Mouse (Mus musculus): ENCODE data around the gene Fam183b. TPM values are rescaled to one million over a fixed set of nuclear protein-coding genes. Genes with fewer than 3 reads are reported as not detected.
"Not testable (repeated sequence)": the region's sequence is repeated elsewhere in the genome, so short reads cannot be mapped to it uniquely, and the experiment has no call there.

Fam183b gene
- 1.5 and 1.6 TPM in 2 replicates for polyA plus RNA-seq (2012; rRNA removed)

DNA sequence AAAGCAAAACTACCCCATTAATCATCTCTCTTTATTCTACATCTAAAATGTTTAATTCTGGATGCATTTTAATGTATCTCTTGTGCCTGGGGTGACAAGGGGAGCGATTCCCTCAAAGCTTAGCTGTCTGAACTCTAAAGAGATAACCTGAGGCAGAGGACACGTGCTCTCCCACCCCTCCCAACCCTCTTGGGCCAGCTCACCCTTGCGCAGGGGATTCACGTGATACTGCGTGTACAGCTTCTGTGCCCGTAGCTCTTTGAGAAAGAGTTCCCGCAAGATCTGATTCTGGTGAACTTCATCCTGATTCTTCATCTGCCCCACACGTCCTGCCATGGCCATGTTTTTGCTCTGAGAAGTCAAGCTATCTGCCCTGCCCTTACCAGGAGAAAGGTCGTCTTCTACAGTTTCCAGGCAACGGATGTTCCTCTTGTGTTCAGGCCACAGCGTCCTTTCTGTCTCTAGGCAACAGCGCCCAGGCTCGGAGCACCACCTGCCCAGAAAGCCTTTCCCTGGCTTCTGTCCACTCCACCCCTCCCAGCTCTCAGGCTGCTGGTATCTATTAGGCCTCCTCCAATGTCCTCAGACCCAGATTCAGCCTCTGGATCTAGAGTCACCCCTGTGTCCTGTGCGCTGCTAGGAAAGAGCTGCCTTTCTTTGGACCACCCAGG lies at the start of gene Fam183b:
Gene Fam183b, minus strand, starts transcription at position 403 of the 671 bp plus-strand sequence.
- Histone ChIP-seq H3K4me3 (replicated peaks; ENCODE audit: insufficient read depth, low read depth, low read length) (no peak within 1 kb of the TSS), H3K4me1 (ENCODE audit: control insufficient read depth, insufficient read depth, low read length) (no peaks in the 10 kb centered on the region), H3K27ac (ENCODE audit: insufficient read depth, low read length) (no peak within 1 kb of the TSS), H3K27me3 (ENCODE audit: control insufficient read depth, insufficient read depth, low read length) (no peaks in the 10 kb centered on the region)
- DNase-seq, result peak; percentile 13 to 22
- TF ChIP-seq CTCF (IDR thresholded peaks at IDR 0.05; ENCODE audit: borderline replicate concordance, insufficient read depth, low read depth, low read length) (no peak), POLR2A (IDR thresholded peaks at IDR 0.05; ENCODE audit: borderline replicate concordance, insufficient read depth, low read length) (no peak)
- 18% methylated on average over 14 of the region's 14 CpGs for whole genome bisulfite sequencing

DNA sequence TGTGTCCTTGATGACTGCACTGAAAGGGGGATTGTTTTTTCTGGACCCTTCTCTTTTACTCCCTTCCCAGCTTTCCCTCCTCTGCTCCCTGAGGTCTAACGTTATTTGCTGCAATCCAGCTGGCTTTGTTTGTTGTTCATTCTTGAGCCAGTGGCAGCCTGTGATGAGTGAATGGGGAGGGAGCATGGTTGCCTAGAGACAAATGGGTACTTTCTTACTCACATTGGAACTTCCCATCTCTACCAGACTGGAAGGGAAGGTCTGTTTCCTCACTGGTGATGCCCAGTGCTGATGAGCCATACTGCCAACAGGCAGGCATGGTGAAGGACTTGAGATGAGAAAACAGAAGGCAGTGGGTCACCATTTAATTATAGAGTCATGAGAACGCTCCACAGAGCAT lies 48.0 kb upstream of the Fam183b start:
- no peak for TF ChIP-seq POLR2A (IDR thresholded peaks at IDR 0.05; ENCODE audit: borderline replicate concordance, insufficient read depth, low read length)
- TF ChIP-seq CTCF (IDR thresholded peaks at IDR 0.05; ENCODE audit: borderline replicate concordance, insufficient read depth, low read depth, low read length), result no peak
- Histone ChIP-seq H3K4me1 (ENCODE audit: control insufficient read depth, insufficient read depth, low read length) (peaks cover 2% of the 10 kb centered on the region; the same call in 1 of the 2 replicates), H3K27ac (ENCODE audit: insufficient read depth, low read length) (no peak overlapping the region), H3K27me3 (ENCODE audit: control insufficient read depth, insufficient read depth, low read length) (no peaks in the 10 kb centered on the region), H3K4me3 (replicated peaks; ENCODE audit: insufficient read depth, low read depth, low read length) (no peak overlapping the region)
- no peak for DNase-seq
- WGBS, result 52% methylated on average over 2 of the region's 2 CpGs

DNA sequence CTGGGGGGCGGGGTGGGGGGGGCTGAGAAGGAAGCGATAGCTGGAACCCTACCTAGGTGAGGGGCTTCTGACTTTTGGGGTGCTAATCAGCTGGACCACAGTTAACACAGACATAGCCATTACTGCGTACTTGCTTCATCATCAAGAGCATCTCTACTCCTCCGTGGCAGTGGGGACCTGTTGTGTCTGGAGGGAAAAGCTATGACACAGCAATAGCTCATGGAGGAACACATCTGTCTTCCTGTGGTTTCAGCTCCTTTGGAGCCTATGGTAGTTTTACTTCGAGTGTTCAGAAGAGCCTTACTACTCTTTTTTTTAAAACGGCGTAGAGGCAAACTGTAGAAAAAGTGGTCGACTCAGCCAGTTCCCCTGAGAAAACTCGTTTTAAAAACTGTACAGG lies 45.9 kb upstream of the Fam183b start:
- Histone ChIP-seq H3K27me3 (ENCODE audit: control insufficient read depth, insufficient read depth, low read length) (no peaks in the 10 kb centered on the region), H3K4me3 (replicated peaks; ENCODE audit: insufficient read depth, low read depth, low read length) (peak overlapping the region; percentile 94), H3K4me1 (ENCODE audit: control insufficient read depth, insufficient read depth, low read length) (peaks cover 2% of the 10 kb centered on the region; the same call in 1 of the 2 replicates), H3K27ac (ENCODE audit: insufficient read depth, low read length) (no peak overlapping the region)
- peak in 1 of 2 experiments; percentile 15 for DNase-seq
- 38% methylated on average over 9 of the region's 9 CpGs for WGBS
- TF ChIP-seq POLR2A (IDR thresholded peaks at IDR 0.05; ENCODE audit: borderline replicate concordance, insufficient read depth, low read length) (no peak), CTCF (IDR thresholded peaks at IDR 0.05; ENCODE audit: borderline replicate concordance, insufficient read depth, low read depth, low read length) (no peak)

DNA sequence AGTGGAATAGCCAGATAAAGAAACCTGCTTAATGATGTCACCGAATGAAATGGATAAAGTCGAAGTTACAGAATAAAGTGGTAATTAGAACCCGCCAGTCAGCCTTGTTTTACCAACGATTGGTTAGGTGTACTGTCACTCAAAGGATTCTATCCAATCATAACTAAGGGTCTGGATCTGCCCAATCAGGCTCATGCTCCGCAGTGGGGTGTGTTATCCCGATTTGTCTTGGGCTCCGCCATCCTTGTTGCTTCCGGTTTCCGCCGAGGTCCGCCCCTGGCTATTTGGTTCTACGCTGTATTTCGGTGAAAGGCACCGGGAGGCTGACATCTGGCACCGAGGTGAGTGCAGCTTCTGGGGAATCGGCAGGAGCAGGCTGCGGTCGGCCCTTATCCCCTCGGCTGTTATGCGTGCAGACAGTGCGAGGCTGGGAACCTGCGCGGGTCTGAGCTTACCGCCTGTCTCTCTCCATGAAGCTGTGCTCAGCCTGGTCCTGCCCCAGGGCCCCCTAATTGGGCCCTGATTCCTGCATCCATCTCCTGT lies 45.2 kb upstream of the Fam183b start, which contains the start of gene Gm12258:
Gene Gm12258, plus strand, starts transcription at position 240 of the 543 bp plus-strand sequence.
- under 1% methylated on average over 24 of the region's 24 CpGs for WGBS

DNA sequence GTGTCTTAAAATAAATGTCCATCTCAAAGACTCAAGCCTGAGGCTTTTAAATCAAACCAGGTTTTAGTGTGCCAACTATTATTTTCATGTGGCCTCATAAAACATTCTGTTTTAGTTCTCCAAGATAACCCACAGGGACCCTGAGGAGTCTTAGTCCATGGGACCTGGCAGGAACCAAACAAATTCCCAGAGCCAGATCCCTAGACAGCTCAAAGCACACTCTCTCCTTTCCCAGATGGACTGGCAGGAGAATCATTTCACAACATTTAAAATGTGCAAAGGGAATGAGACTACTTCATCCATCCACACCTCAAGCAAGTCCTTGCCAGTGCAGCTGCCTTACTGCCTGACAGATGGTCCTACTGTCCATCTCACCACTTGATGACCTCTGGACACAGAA lies 37.2 kb upstream of the Fam183b start, which contains the start of gene Olfr311:
Gene Olfr311, plus strand, starts transcription at position 301 of the 400 bp plus-strand sequence.
- not testable (repeated sequence) for H3K4me3 ChIP-seq (replicated peaks; ENCODE audit: insufficient read depth, low read depth, low read length); H3K4me1 ChIP-seq (ENCODE audit: control insufficient read depth, insufficient read depth, low read length); H3K27ac ChIP-seq (ENCODE audit: insufficient read depth, low read length); DNase-seq; H3K27me3 ChIP-seq (ENCODE audit: control insufficient read depth, insufficient read depth, low read length)

More for the DNA sequence above, 45.2 kb upstream of the Fam183b start, which contains the start of gene Gm12258:
- Histone ChIP-seq H3K4me1 (ENCODE audit: control insufficient read depth, insufficient read depth, low read length) (peaks cover 2% of the 10 kb centered on the region; the same call in 1 of the 2 replicates), H3K27ac (ENCODE audit: insufficient read depth, low read length) (peak within 1 kb of the TSS; percentile 17; the same call in 1 of the 2 replicates), H3K4me3 (replicated peaks; ENCODE audit: insufficient read depth, low read depth, low read length) (peak within 1 kb of the TSS; percentile 94), H3K27me3 (ENCODE audit: control insufficient read depth, insufficient read depth, low read length) (no peaks in the 10 kb centered on the region)
- peak; percentile 87 to 98 for DNase-seq
- peak; percentile 75 for TF ChIP-seq POLR2A (IDR thresholded peaks at IDR 0.05; ENCODE audit: borderline replicate concordance, insufficient read depth, low read length)
- no peak for TF ChIP-seq CTCF (IDR thresholded peaks at IDR 0.05; ENCODE audit: borderline replicate concordance, insufficient read depth, low read depth, low read length)

DNA sequence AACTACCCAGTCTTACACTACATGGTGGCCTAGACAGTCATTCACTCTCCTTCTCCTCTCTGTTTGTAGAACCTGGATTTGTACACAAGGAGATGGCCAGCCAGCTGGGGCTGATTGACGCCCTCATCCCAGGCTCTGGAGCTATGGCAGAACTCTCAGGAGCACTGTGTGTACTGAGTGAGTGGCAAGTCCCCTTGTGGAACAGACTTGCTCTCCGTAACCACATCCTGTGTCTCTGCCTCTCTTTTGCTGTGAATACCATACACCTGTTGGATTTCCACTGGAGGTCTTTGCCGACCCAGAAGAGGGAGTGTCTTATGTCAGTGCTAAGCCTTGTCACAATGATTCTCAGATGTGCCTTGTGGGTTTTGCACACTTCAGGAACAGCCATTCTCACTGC lies 30.8 kb upstream of the Fam183b start:
- H3K4me3 ChIP-seq (replicated peaks; ENCODE audit: insufficient read depth, low read depth, low read length); DNase-seq; H3K27ac ChIP-seq (ENCODE audit: insufficient read depth, low read length); H3K27me3 ChIP-seq (ENCODE audit: control insufficient read depth, insufficient read depth, low read length); H3K4me1 ChIP-seq (ENCODE audit: control insufficient read depth, insufficient read depth, low read length): not testable (repeated sequence)
- 83% methylated on average over 3 of the region's 3 CpGs for WGBS

DNA sequence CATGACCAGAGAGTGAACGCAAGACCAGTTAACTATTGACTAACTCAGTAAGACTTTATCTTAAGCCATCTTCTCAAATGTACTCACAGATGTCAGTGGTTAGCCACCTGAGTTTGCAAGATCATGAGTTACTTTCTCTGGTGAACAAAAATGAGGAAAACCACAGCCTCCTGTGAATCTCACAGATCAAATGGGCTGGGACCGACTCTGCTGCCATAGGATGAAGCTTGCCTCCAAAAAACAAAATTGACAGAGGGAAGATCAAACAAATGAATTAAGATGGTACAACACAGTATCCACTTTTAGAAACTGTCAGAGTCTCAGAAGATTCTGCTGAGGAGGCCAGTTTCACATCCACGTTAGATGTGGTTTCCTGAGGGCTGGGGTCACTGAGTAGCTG lies 28.0 kb upstream of the Fam183b start:
- TF ChIP-seq CTCF (IDR thresholded peaks at IDR 0.05; ENCODE audit: borderline replicate concordance, insufficient read depth, low read depth, low read length), result no peak
- no peak for TF ChIP-seq POLR2A (IDR thresholded peaks at IDR 0.05; ENCODE audit: borderline replicate concordance, insufficient read depth, low read length)
- H3K4me1 ChIP-seq (ENCODE audit: control insufficient read depth, insufficient read depth, low read length), result no peaks in the 10 kb centered on the region
- 89% methylated on average over 3 of the region's 3 CpGs for WGBS
- H3K4me3 ChIP-seq (replicated peaks; ENCODE audit: insufficient read depth, low read depth, low read length), result no peak overlapping the region
- no peaks in the 10 kb centered on the region for H3K27me3 ChIP-seq (ENCODE audit: control insufficient read depth, insufficient read depth, low read length)
- DNase-seq, result no peak
- H3K27ac ChIP-seq (ENCODE audit: insufficient read depth, low read length), result no peak overlapping the region

DNA sequence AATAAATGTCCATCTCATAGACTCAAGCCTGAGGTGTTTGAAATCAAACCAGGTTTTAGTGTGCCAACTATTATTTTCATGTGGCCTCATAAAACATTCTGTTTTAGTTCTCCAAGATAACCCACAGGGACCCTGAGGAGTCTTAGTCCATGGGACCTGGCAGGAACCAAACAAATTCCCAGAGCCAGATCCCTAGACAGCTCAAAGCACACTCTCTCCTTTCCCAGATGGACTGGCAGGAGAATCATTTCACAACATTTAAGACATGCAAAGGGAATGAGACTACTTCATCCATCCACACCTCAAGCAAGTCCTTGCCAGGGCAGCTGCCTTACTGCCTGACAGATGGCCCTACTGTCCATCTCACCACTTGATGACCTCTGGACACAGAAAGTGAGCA lies 27.2 kb upstream of the Fam183b start, which contains the start of gene Olfr312:
Gene Olfr312, plus strand, starts transcription at position 301 of the 400 bp plus-strand sequence.
- not testable (repeated sequence) for H3K4me1 ChIP-seq (ENCODE audit: control insufficient read depth, insufficient read depth, low read length); H3K4me3 ChIP-seq (replicated peaks; ENCODE audit: insufficient read depth, low read depth, low read length); H3K27me3 ChIP-seq (ENCODE audit: control insufficient read depth, insufficient read depth, low read length); H3K27ac ChIP-seq (ENCODE audit: insufficient read depth, low read length); DNase-seq
